Mouse (Mus musculus) cortical plate, adult 2 months (tissue): ENCODE data around the gene Gm4981. TPM values are rescaled to one million over a fixed set of nuclear protein-coding genes. Genes with fewer than 3 reads are reported as not detected.
"Not testable (repeated sequence)": the region's sequence is repeated elsewhere in the genome, so short reads cannot be mapped to it uniquely, and the experiment has no call there.

Experiments used
- H3K27ac ChIP-seq: fragments of 200-500 bp; 2 replicates; pipeline ENCODE4 v1.5.1; 2012; ENCODE audit warnings: low read length, control low read depth, inconsistent platforms; ENCODE audit not compliant: insufficient read depth
- H3K4me1 ChIP-seq: fragments of 200-500 bp; 2 replicates; pipeline ENCODE4 v1.6.1; 2011; ENCODE audit warnings: low read length; ENCODE audit not compliant: control insufficient read depth, insufficient read depth
- H3K4me3 ChIP-seq: fragments of 200-500 bp; 2 replicates; pipeline ENCODE4 v1.5.1; 2011; ENCODE audit warnings: mild to moderate bottlenecking, low read length, control low read depth; ENCODE audit not compliant: insufficient read depth
- CTCF ChIP-seq: fragments of 200-500 bp; IDR thresholded peaks from 2 replicates; pipeline ENCODE4 v1.5.1; 2011; ENCODE audit warnings: mild to moderate bottlenecking, control low read depth, low read length; ENCODE audit not compliant: insufficient read depth; ENCODE audit errors: extremely low read depth
- POLR2A ChIP-seq: fragments of 200-500 bp; IDR thresholded peaks from 2 replicates; pipeline ENCODE4 v1.6.1; 2011; ENCODE audit warnings: mild to moderate bottlenecking, low read length, control low read depth; ENCODE audit not compliant: insufficient read depth; ENCODE audit errors: extremely low read depth
- polyA plus RNA-seq: library from polyadenylated mRNA; depleted of rRNA; stranded (reverse); fragments of >200 nt; gene quantifications from 2 replicates; pipeline ENCODE4 v1.2.3, GENCODE M21; 2012

The Gm4981 gene
- polyA plus RNA-seq, 1 experiment = 0.08 TPM

- H3K4me3 ChIP-seq, H3K27ac ChIP-seq, H3K4me1 ChIP-seq: not testable (repeated sequence)
Measured at GRCm38 (mm10) chr10:58231088-58231487, 5.4 kb downstream of the Gm4981 start.

GRCm38 (mm10) chr10:58230021-58230420 lies 6.5 kb downstream of the Gm4981 start:
- H3K4me3 ChIP-seq, H3K4me1 ChIP-seq, H3K27ac ChIP-seq: not testable (repeated sequence)

GRCm38 (mm10) chr10:58227798-58228197 lies 8.7 kb downstream of the Gm4981 start:
- not testable (repeated sequence) for H3K27ac ChIP-seq, H3K4me1 ChIP-seq, H3K4me3 ChIP-seq

GRCm38 (mm10) chr10:58226357-58226756 lies 10.1 kb downstream of the Gm4981 start:
- not testable (repeated sequence) for H3K4me1 ChIP-seq, H3K4me3 ChIP-seq, H3K27ac ChIP-seq

GRCm38 (mm10) chr10:58224827-58225785 lies 11.4 kb downstream of the Gm4981 start, which contains the start of gene AW822073:
Gene AW822073 (minus strand): TSS chr10:58224930.
- not testable (repeated sequence) for H3K4me3 ChIP-seq, H3K4me1 ChIP-seq, H3K27ac ChIP-seq

- not testable (repeated sequence) for H3K4me1 ChIP-seq, H3K4me3 ChIP-seq, H3K27ac ChIP-seq
Measured at GRCm38 (mm10) chr10:58223972-58224805, 12.3 kb downstream of the Gm4981 start.

GRCm38 (mm10) chr10:58223161-58223560 lies 13.3 kb downstream of the Gm4981 start:
- not testable (repeated sequence) for H3K4me3 ChIP-seq, H3K4me1 ChIP-seq, H3K27ac ChIP-seq

GRCm38 (mm10) chr10:58221571-58221970 lies 14.9 kb downstream of the Gm4981 start:
- not testable (repeated sequence) for H3K4me3 ChIP-seq, H3K4me1 ChIP-seq, H3K27ac ChIP-seq

GRCm38 (mm10) chr10:58220726-58221125 lies 15.8 kb downstream of the Gm4981 start:
- Histone ChIP-seq H3K4me3 (no peak overlapping the region), H3K4me1 (no peaks in the 10 kb centered on the region), H3K27ac (no peak overlapping the region)
- TF ChIP-seq CTCF = no peak
- TF ChIP-seq POLR2A = no peak

- H3K4me3 ChIP-seq = no peak overlapping the region
- no peaks in the 10 kb centered on the region for H3K4me1 ChIP-seq
- H3K27ac ChIP-seq = no peak overlapping the region
- TF ChIP-seq CTCF (no peak), POLR2A (no peak)
Measured at GRCm38 (mm10) chr10:58217366-58217765, 19.1 kb downstream of the Gm4981 start.

GRCm38 (mm10) chr10:58215353-58215752 lies 21.1 kb downstream of the Gm4981 start:
- TF ChIP-seq CTCF = no peak
- TF ChIP-seq POLR2A = no peak
- Histone ChIP-seq H3K4me1 (no peaks in the 10 kb centered on the region), H3K4me3 (no peak overlapping the region), H3K27ac (no peak overlapping the region)
